Mouse (Mus musculus) C2C12 (cell line): ENCODE data around the gene Pcnx. TPM values are rescaled to one million over a fixed set of nuclear protein-coding genes. Genes with fewer than 3 reads are reported as not detected.

Experiments used
- H3K27me3 ChIP-seq: one replicate; pipeline ENCODE4 v1.6.1; 2011; ENCODE audit not compliant: control insufficient read depth, insufficient read depth, insufficient read length
- H3K36me3 ChIP-seq: one replicate; pipeline ENCODE4 v1.6.1; 2011; ENCODE audit not compliant: control insufficient read depth, insufficient read depth
- H3K4me3 ChIP-seq: one replicate; pipeline ENCODE4 v1.5.1; 2011; ENCODE audit warnings: mild to moderate bottlenecking, control low read depth; ENCODE audit not compliant: poor library complexity, insufficient read depth, severe bottlenecking
- H3K79me2 ChIP-seq: one replicate; pipeline ENCODE4 v1.6.1; 2011; ENCODE audit not compliant: control insufficient read depth, insufficient read depth
- H3K79me3 ChIP-seq: one replicate; pipeline ENCODE4 v1.6.1; 2011; ENCODE audit warnings: low read depth, control low read depth
- H3ac ChIP-seq: one replicate; pipeline ENCODE3; 2011; ENCODE audit warnings: low read depth; ENCODE audit not compliant: control insufficient read depth, insufficient read length
- CEBPB ChIP-seq: IDR thresholded peaks from one replicate; pipeline ENCODE4 v1.6.1; 2011; ENCODE audit warnings: low read depth, mild to moderate bottlenecking, control low read depth, moderate library complexity
- CTCF ChIP-seq: IDR thresholded peaks from one replicate; pipeline ENCODE4 v1.5.1; 2011; ENCODE audit not compliant: control insufficient read depth, insufficient read depth, insufficient read length
- FOSL1 ChIP-seq: IDR thresholded peaks from one replicate; pipeline ENCODE4 v1.8.0; 2011; ENCODE audit warnings: mild to moderate bottlenecking, low read length; ENCODE audit not compliant: poor library complexity, insufficient read depth, severe bottlenecking
- MAX ChIP-seq: IDR thresholded peaks from one replicate; pipeline ENCODE4 v1.6.1; 2011; ENCODE audit warnings: mild to moderate bottlenecking, control low read depth
- MYOD1 ChIP-seq: IDR thresholded peaks from one replicate; pipeline ENCODE4 v1.6.1; 2011; ENCODE audit warnings: low read depth; ENCODE audit not compliant: control insufficient read depth, insufficient read length
- MYOG ChIP-seq: IDR thresholded peaks from one replicate; pipeline ENCODE4 v1.6.1; 2011; ENCODE audit not compliant: control insufficient read depth, insufficient read length; ENCODE audit errors: extremely low read depth
- USF1 ChIP-seq: IDR thresholded peaks from one replicate; pipeline ENCODE4 v1.6.1; 2011; ENCODE audit warnings: low read depth, mild to moderate bottlenecking, control low read depth, moderate library complexity
- polyA plus RNA-seq: library from polyadenylated mRNA; unstranded; fragments of >200 nt; fragmentation: generic; extraction: Trizol; gene quantifications from one replicate; pipeline ENCODE4 v1.2.1, GENCODE M21; 2012; ENCODE audit warnings: missing spikeins

The Pcnx gene
- polyA plus RNA-seq, 1 experiment, result 9.1 TPM

DNA sequence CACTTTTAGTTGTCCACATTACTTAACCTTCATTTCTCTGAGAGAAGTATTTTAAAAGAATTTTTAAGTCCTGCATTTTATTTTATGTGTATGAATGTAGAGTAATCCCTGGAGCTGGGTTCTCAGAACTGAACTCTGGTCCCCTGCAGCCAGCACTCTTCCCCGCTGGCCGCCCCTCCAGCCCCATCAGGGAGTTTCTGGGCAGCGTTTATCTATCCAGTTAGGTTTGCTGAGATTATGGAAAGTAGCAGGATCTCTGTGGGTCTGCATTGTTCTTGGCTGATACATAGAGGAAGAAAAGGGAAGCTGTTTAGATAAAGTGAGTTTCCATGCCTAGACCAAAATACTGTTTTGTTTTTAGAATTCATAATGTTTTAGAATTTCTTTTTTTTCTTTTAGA lies 63.0 kb downstream of the Pcnx start:
- H3K79me2 ChIP-seq, result no peaks in the 10 kb centered on the region
- no peak overlapping the region for H3K4me3 ChIP-seq
- TF ChIP-seq MAX, result no peak
- no peak overlapping the region for H3ac ChIP-seq
- no peaks in the 10 kb centered on the region for H3K27me3 ChIP-seq
- no peaks in the 10 kb centered on the region for H3K79me3 ChIP-seq
- no peaks in the 10 kb centered on the region for H3K36me3 ChIP-seq

DNA sequence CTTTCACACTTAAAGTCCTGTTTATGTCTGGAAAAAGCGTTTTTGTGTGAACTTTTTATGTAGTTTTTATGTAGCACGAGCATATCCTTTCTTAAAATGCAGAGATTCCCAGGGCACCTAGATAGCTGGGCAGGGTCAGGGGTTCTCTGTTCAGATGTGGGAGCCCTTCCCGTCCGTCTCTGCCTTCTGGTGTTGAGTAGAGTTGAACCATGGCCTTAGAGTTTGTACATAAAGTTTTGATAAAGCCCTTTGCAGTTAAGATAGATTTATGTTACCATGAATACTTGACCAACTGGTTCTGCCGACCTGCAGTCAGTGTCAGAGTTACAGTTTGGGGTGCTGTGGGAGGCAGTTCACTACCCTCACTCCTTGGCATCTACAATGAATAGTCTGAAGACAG lies 67.3 kb downstream of the Pcnx start:
- no peak overlapping the region for H3K4me3 ChIP-seq
- no peaks in the 10 kb centered on the region for H3K79me2 ChIP-seq
- H3K27me3 ChIP-seq, result no peaks in the 10 kb centered on the region
- no peak for TF ChIP-seq CEBPB
- TF ChIP-seq MYOD1, result no peak
- TF ChIP-seq USF1, result no peak
- no peak for TF ChIP-seq MYOG
- TF ChIP-seq FOSL1, result no peak
- TF ChIP-seq CTCF, result no peak
- no peak for TF ChIP-seq MAX
- H3K36me3 ChIP-seq, result no peaks in the 10 kb centered on the region
- no peak overlapping the region for H3ac ChIP-seq
- no peaks in the 10 kb centered on the region for H3K79me3 ChIP-seq

- TF ChIP-seq CEBPB (no peak), MAX (no peak), FOSL1 (no peak), CTCF (no peak), MYOG (no peak), USF1 (no peak), MYOD1 (no peak)
- no peaks in the 10 kb centered on the region for H3K79me2 ChIP-seq
- H3K79me3 ChIP-seq, result no peaks in the 10 kb centered on the region
- no peaks in the 10 kb centered on the region for H3K27me3 ChIP-seq
- H3K4me3 ChIP-seq, result no peak overlapping the region
- no peak overlapping the region for H3ac ChIP-seq
- no peaks in the 10 kb centered on the region for H3K36me3 ChIP-seq
Observed at GRCm38 (mm10) chr12:81927643-81928381, 68.0 kb downstream of the Pcnx start.

DNA sequence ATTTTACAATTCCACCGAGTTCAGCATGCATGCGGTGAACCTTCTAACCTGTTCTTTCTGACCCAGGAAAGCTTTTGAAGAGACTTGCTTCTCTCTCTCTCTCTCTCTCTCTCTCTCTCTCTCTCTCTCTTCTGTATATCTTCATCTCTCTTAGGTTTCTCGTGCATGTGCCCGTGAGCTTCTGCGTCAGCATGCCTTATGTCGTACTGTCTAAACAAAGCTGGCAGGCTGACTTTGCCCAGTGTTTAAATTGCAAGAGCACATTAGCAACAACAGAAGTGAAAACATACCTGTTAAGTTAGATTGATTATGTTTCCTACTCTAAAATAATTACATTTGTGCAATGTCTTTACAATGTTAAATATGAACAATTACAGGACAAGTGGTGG lies 68.6 kb downstream of the Pcnx start:
- Histone ChIP-seq H3K79me3 (no peaks in the 10 kb centered on the region), H3ac (no peak overlapping the region), H3K79me2 (no peaks in the 10 kb centered on the region), H3K36me3 (no peaks in the 10 kb centered on the region), H3K4me3 (no peak overlapping the region), H3K27me3 (no peaks in the 10 kb centered on the region)
- TF ChIP-seq CTCF (no peak), MYOG (no peak), USF1 (no peak), MAX (no peak)

- Histone ChIP-seq H3K79me3 (no peaks in the 10 kb centered on the region), H3K36me3 (no peaks in the 10 kb centered on the region), H3K79me2 (no peaks in the 10 kb centered on the region), H3K4me3 (no peak overlapping the region), H3K27me3 (no peaks in the 10 kb centered on the region), H3ac (no peak overlapping the region)
- TF ChIP-seq CEBPB (no peak), MYOG (no peak), USF1 (no peak), MAX (no peak), MYOD1 (no peak), CTCF (no peak), FOSL1 (no peak)
Observed at GRCm38 (mm10) chr12:81932015-81932414, 72.2 kb downstream of the Pcnx start.

DNA sequence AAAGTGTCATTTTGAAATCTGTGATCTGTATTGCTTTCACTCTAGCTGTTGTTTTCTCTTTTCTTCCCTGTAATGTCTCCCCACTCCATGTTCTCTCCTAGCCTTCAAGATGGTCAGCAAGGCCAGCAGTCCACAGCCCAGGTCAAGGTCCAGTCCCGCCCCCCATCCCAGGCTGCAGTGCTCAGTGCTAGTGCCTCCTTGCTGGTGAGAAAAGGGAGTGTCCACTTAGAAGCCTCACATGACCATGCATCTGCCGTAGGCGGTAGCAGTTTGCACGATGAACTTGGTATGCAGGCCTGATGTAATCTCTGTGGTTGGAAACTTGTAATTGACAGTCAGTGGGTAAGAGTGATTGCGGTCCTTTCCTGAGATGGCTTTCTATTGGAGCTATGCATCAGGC lies 73.6 kb downstream of the Pcnx start:
- TF ChIP-seq MYOD1, result no peak
- peak; percentile 29 for TF ChIP-seq USF1
- TF ChIP-seq CEBPB, result no peak
- Histone ChIP-seq H3ac (no peak overlapping the region), H3K27me3 (no peaks in the 10 kb centered on the region), H3K36me3 (no peaks in the 10 kb centered on the region), H3K4me3 (no peak overlapping the region), H3K79me3 (no peaks in the 10 kb centered on the region), H3K79me2 (no peaks in the 10 kb centered on the region)
